Mouse (Mus musculus): ENCODE measurements around the gene Tox2.

GRCm38 (mm10) chr2:163189596-163189995 lies 13.3 kb upstream of the Tox2 start:
- TF ChIP-seq TAL1 (IDR thresholded peaks at IDR 0.05; ENCODE audit: low read length): no peak
- TF ChIP-seq GATA1 (IDR thresholded peaks at IDR 0.05; ENCODE audit: low read length): no peak

Measured in erythroblast, embryonic 14.5 days (primary cell).